Mouse (Mus musculus): ENCODE data around the gene Fam90a1b. TPM values are rescaled to one million over a fixed set of nuclear protein-coding genes. Genes with fewer than 3 reads are reported as not detected.
A peak's percentile ranks its signal among the peaks of the same experiment; 100 is the strongest.
"Not testable (repeated sequence)": the region's sequence is repeated elsewhere in the genome, so short reads cannot be mapped to it uniquely, and the experiment has no call there.

The Fam90a1b gene
- polyA plus RNA-seq (2014; fragmentation: Nextera tagmentation; extraction: Ambion mirVana), result 0.16 and 0.17 TPM in 2 replicates

DNA sequence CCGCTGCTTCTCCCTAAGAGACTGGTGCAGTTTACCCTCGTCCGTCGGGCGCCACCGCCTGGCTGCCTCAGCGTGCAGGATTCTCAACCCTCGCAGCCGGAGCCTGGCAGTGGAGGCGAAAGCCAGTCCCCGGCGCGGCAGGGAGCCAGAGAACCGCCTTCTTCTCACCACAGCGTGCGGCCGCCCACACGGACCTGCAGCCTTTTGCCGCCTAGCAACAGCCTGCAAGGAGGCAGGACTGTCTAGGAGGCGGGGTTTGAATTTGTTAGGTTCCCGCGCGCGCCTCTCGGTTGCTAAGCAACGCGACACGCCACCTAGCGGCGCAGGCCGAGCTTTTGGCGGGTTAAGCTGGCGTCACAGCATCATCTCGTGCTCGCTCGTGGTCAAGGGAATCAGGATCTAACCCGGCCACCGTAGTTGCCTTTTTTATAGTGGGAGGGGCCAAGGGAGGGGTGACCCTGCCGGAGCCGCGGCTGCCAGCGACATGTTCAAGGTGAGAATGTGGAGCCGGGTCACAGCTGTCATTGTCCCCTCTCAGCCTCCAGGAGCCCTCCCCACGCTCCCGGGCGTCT lies at the start of gene Fam90a1b, which contains the start of gene Apoo:
TSS of gene Fam90a1b (minus strand) at position 108 of the 572 bp plus-strand sequence.
TSS of gene Apoo (plus strand) at position 448 of the 572 bp plus-strand sequence.
- H3K27ac ChIP-seq (ENCODE audit: low read depth, low read length), result peak within 1 kb of the TSS; percentile 42; the same call in 1 of the 2 replicates
- H3K9ac ChIP-seq (ENCODE audit: low read depth, low read length), result peak within 1 kb of the TSS; percentile 60

DNA sequence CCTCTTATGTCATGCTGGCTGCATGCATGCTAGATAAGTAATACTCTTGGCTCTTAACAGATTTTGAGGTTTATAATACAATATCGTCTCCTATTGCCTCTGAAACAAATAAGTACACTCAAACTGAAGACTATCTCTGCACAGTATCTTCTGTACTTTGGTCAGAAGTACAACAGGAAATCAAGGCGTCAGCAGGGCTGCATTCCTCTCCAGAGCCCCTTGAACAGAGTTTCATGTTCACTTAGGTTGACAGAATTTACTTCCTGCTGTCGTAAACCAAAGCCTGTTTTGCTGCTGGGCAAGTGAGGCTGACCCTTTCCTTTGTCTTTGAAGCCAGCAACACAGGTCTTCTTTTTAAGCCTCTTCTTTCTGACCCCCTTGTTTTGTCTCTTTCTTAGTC lies 42.4 kb upstream of the Fam90a1b start:
- WGBS, result 42% methylated on average over 3 of the region's 3 CpGs
- Histone ChIP-seq H3K36me3 (ENCODE audit: control insufficient read depth, insufficient read depth, low read length) (no peaks in the 10 kb centered on the region), H3K27me3 (ENCODE audit: control insufficient read depth, insufficient read depth, low read length) (no peaks in the 10 kb centered on the region), H3K9me3 (ENCODE audit: control insufficient read depth, low read length) (no peaks in the 10 kb centered on the region), H3K4me2 (replicated peaks; ENCODE audit: low read depth, low read length) (no peak overlapping the region), H3K4me3 (ENCODE audit: low read length) (no peak overlapping the region), H3K4me1 (ENCODE audit: control insufficient read depth, insufficient read depth, low read length) (no peaks in the 10 kb centered on the region), H3K9ac (ENCODE audit: low read depth, low read length) (no peak overlapping the region), H3K27ac (ENCODE audit: low read depth, low read length) (no peak overlapping the region)
- ATAC-seq (ENCODE audit: low FRiP score, low TSS enrichment), result no peak

More for the DNA sequence above, at the start of gene Fam90a1b, which contains the start of gene Apoo:
- Histone ChIP-seq H3K4me3 (ENCODE audit: low read length) (peak within 1 kb of the TSS; percentile 59), H3K4me1 (ENCODE audit: control insufficient read depth, insufficient read depth, low read length) (no peaks in the 10 kb centered on the region), H3K4me2 (replicated peaks; ENCODE audit: low read depth, low read length) (peak within 1 kb of the TSS; percentile 34), H3K27me3 (ENCODE audit: control insufficient read depth, insufficient read depth, low read length) (peaks cover 28% of the 10 kb centered on the region; the same call in 1 of the 2 replicates), H3K9me3 (ENCODE audit: control insufficient read depth, low read length) (no peaks in the 10 kb centered on the region), H3K36me3 (ENCODE audit: control insufficient read depth, insufficient read depth, low read length) (no peaks in the 10 kb centered on the region)
- WGBS, result 27% methylated on average over 44 of the region's 46 CpGs
- peak; percentile 99 for ATAC-seq (ENCODE audit: low FRiP score, low TSS enrichment)

DNA sequence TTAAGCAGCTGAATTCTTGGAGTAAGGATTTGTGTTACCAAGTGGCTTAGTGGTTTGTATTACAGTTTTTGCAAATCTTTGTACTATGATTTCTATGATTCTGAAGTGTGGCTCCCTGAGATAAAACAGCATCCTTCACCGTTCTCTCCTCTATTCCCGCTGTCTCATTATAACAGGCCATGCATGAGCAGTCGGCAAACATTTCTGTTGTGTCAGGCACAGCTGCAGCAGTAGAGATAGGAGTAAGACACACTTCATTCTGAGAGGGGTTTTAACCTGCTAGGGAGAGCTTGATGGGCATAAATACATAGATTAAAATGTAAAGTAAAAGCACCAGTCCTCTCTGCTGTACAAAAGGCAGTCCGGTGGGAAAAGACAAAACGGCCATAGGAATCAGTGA lies 12.2 kb upstream of the Fam90a1b start:
- ATAC-seq (ENCODE audit: low FRiP score, low TSS enrichment), result no peak
- Histone ChIP-seq H3K36me3 (ENCODE audit: control insufficient read depth, insufficient read depth, low read length) (no peaks in the 10 kb centered on the region; the same call in 1 of the 2 replicates), H3K9me3 (ENCODE audit: control insufficient read depth, low read length) (no peaks in the 10 kb centered on the region), H3K4me1 (ENCODE audit: control insufficient read depth, insufficient read depth, low read length) (no peaks in the 10 kb centered on the region), H3K4me2 (replicated peaks; ENCODE audit: low read depth, low read length) (no peak overlapping the region), H3K4me3 (ENCODE audit: low read length) (no peak overlapping the region), H3K27me3 (ENCODE audit: control insufficient read depth, insufficient read depth, low read length) (no peaks in the 10 kb centered on the region), H3K9ac (ENCODE audit: low read depth, low read length) (no peak overlapping the region), H3K27ac (ENCODE audit: low read depth, low read length) (no peak overlapping the region)
- WGBS, result 81% methylated on average over 5 of the region's 5 CpGs

DNA sequence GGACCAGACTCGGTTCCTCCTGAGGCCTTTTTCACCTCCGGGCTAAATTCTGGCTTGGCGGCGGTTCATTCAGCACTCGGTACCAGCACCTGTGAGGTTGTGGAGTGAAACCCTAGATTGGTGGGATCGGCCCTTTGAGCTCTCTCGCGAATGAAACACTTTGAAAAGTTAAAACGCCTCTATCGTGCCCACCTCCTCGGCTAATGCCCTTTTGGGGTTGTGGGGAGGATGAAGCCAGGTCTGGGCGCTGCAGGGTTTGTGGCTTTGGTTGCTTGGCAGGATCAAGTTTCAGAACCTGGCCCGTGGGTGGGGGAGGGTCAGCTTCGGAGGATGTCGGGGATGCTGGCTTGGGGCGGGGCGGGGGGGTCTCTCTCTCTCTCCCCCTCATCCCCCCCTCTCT lies 671 bp upstream of the Fam90a1b start:
- Histone ChIP-seq H3K36me3 (ENCODE audit: control insufficient read depth, insufficient read depth, low read length) (no peaks in the 10 kb centered on the region), H3K9me3 (ENCODE audit: control insufficient read depth, low read length) (no peaks in the 10 kb centered on the region), H3K9ac (ENCODE audit: low read depth, low read length) (peak overlapping the region; percentile 60), H3K4me1 (ENCODE audit: control insufficient read depth, insufficient read depth, low read length) (no peaks in the 10 kb centered on the region), H3K27me3 (ENCODE audit: control insufficient read depth, insufficient read depth, low read length) (peaks cover 28% of the 10 kb centered on the region; the same call in 1 of the 2 replicates), H3K27ac (ENCODE audit: low read depth, low read length) (peak overlapping the region; percentile 42; the same call in 1 of the 2 replicates), H3K4me3 (ENCODE audit: low read length) (peak overlapping the region; percentile 59), H3K4me2 (replicated peaks; ENCODE audit: low read depth, low read length) (peak overlapping the region; percentile 29)
- WGBS, result 26% methylated on average over 17 of the region's 17 CpGs
- ATAC-seq (ENCODE audit: low FRiP score, low TSS enrichment), result no peak; the same call in 1 of the 2 replicates

DNA sequence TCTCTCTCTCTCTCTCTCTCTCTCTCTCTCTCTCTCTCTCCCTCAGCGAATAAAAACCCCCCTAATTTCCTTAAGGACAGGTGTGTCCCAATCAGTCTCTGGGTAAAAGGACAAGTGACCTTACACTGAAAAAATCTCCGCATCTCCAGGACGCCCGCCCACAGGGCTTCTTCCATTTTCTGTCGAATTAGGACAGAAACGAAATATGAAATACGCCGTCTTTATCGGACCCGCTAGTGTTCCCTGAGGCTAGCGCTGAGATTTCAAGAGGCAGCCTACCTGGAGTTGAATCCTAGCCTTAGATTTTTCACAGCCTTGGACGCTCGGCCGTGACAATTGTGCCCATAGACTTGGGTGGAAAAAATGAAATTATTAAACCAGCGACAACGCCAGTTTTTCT lies 548 bp downstream of the Fam90a1b start:
- H3K27me3 ChIP-seq (ENCODE audit: control insufficient read depth, insufficient read depth, low read length), result peaks cover 28% of the 10 kb centered on the region; the same call in 1 of the 2 replicates
- H3K36me3 ChIP-seq (ENCODE audit: control insufficient read depth, insufficient read depth, low read length), result no peaks in the 10 kb centered on the region
- H3K9ac ChIP-seq (ENCODE audit: low read depth, low read length), result no peak overlapping the region
- 27% methylated on average over 16 of the region's 16 CpGs for WGBS
- ATAC-seq (ENCODE audit: low FRiP score, low TSS enrichment), result no peak
- no peaks in the 10 kb centered on the region for H3K4me1 ChIP-seq (ENCODE audit: control insufficient read depth, insufficient read depth, low read length)
- H3K9me3 ChIP-seq (ENCODE audit: control insufficient read depth, low read length), result no peaks in the 10 kb centered on the region
- H3K4me2 ChIP-seq (replicated peaks; ENCODE audit: low read depth, low read length), result peak overlapping the region; percentile 34
- peak overlapping the region; percentile 59 for H3K4me3 ChIP-seq (ENCODE audit: low read length)
- H3K27ac ChIP-seq (ENCODE audit: low read depth, low read length), result no peak overlapping the region

DNA sequence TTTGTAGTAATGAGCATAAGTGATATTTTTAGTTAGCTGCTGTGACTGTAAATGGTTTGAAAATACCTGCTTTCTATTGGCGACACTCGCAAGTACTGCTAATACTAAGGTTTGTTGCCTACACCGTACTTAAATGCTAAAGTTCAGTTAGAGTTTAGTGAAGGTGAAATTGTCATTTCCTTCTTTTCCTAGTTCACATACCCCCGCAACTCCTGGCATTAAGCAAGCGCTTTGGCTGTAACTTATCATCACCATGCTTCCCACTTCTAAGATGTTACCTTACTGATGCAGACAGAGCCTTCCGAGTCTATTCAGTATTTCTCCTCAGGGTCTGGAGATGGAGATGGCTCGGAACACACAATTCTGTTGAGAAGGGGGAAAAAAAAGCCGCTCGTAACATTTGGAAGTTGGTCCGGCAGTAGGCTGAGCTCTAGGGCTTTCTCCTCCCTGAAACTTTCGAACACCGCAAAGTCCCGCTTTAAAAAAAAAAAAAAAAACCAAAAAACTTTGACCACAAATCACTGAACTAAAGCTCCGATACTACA lies 1.1 kb downstream of the Fam90a1b start:
- no peak overlapping the region for H3K27ac ChIP-seq (ENCODE audit: low read depth, low read length)
- no peaks in the 10 kb centered on the region for H3K36me3 ChIP-seq (ENCODE audit: control insufficient read depth, insufficient read depth, low read length)
- no peaks in the 10 kb centered on the region for H3K9me3 ChIP-seq (ENCODE audit: control insufficient read depth, low read length)
- H3K4me2 ChIP-seq (replicated peaks; ENCODE audit: low read depth, low read length), result peak overlapping the region; percentile 34
- no peak for ATAC-seq (ENCODE audit: low FRiP score, low TSS enrichment)
- H3K4me1 ChIP-seq (ENCODE audit: control insufficient read depth, insufficient read depth, low read length), result no peaks in the 10 kb centered on the region
- H3K4me3 ChIP-seq (ENCODE audit: low read length), result peak overlapping the region; percentile 59; the same call in 1 of the 2 replicates
- H3K27me3 ChIP-seq (ENCODE audit: control insufficient read depth, insufficient read depth, low read length), result peaks cover 31% of the 10 kb centered on the region; the same call in 1 of the 2 replicates
- no peak overlapping the region for H3K9ac ChIP-seq (ENCODE audit: low read depth, low read length)
- 27% methylated on average over 14 of the region's 14 CpGs for whole genome bisulfite sequencing

DNA sequence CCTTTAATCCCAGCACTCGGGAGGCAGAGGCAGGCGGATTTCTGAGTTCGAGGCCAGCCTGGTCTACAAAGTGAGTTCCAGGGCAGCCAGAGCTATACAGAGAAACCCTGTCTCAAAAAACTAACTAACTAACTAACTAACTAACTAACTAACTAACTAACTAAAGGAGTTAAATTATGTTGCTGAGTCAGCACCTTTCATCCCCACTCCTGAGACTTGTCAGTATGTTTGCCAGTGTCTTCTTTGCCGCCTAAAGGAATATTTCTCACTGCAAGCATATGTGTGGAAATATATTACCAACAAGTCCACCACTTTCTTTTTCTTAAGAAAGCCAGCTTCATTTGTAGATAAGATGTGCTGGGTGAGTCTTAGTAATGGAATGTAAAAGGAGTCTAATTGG lies 22.9 kb downstream of the Fam90a1b start:
- not testable (repeated sequence) for H3K9ac ChIP-seq (ENCODE audit: low read depth, low read length); H3K4me2 ChIP-seq (replicated peaks; ENCODE audit: low read depth, low read length); H3K4me3 ChIP-seq (ENCODE audit: low read length); H3K36me3 ChIP-seq (ENCODE audit: control insufficient read depth, insufficient read depth, low read length); H3K27ac ChIP-seq (ENCODE audit: low read depth, low read length); ATAC-seq (ENCODE audit: low FRiP score, low TSS enrichment); H3K27me3 ChIP-seq (ENCODE audit: control insufficient read depth, insufficient read depth, low read length); H3K9me3 ChIP-seq (ENCODE audit: control insufficient read depth, low read length); H3K4me1 ChIP-seq (ENCODE audit: control insufficient read depth, insufficient read depth, low read length)
- WGBS, result 93% methylated on average over 1 of the region's 4 CpGs

DNA sequence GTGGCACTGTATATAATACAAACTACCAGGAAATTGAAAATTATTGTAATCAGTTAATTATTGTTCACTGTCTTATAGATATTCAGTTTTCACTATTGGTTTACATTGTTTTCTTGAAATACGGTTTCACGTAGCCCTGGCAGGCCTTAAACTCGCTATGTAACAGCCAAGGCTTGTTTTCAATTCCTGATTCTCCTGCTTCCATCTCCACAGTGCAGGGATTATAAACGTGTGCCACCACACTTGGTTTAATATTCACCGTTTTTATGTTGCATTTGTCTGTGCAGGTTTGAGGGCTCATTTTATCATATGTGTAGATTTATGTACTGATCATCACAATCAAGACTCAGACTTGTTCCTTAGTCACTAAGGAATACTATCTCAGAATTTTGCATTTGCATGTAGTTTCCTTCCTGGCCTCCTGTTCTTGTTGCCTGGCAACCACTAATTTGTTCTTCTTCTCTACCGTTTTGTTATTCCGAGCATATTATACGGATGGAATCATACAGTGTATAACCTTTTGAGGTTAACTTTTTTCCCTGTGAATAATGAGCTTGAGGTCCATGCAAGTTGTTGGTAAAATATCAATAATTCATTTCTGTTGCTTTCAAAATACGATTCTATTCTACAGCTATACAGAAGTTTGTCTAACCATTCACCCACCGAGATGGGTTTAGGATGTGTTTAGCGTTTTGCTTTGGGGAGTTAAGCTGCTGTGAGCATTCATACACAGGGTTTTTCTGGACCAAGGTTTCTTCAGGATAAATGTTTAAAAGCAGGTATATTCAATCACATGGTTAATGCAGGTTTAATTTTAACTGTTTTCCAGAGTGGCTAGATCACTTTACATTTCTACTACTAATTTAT lies 45.3 kb downstream of the Fam90a1b start:
- Histone ChIP-seq H3K9me3 (ENCODE audit: control insufficient read depth, low read length) (no peaks in the 10 kb centered on the region), H3K27ac (ENCODE audit: low read depth, low read length) (no peak overlapping the region), H3K4me1 (ENCODE audit: control insufficient read depth, insufficient read depth, low read length) (no peaks in the 10 kb centered on the region), H3K9ac (ENCODE audit: low read depth, low read length) (no peak overlapping the region), H3K4me3 (ENCODE audit: low read length) (no peak overlapping the region), H3K36me3 (ENCODE audit: control insufficient read depth, insufficient read depth, low read length) (no peaks in the 10 kb centered on the region), H3K27me3 (ENCODE audit: control insufficient read depth, insufficient read depth, low read length) (0 out of 2 replicates have a peak, but pooled peaks cover 3% of the 10 kb centered on the region), H3K4me2 (replicated peaks; ENCODE audit: low read depth, low read length) (no peak overlapping the region)
- WGBS, result 84% methylated on average over 11 of the region's 11 CpGs
- no peak for ATAC-seq (ENCODE audit: low FRiP score, low TSS enrichment)

Data from kidney, embryonic 14.5 days (tissue).